Mouse (Mus musculus) CH12F3 (cell line): Measurements from ENCODE around the gene Dus1l.
"Not testable (repeated sequence)": the region's sequence is repeated elsewhere in the genome, so short reads cannot be mapped to it uniquely, and the experiment has no call there.

Experiments used
- in situ Hi-C: fragments of 300-500 bp; cut with MboI; formaldehyde crosslinking; loops from 2 replicates; pipeline ENCODE4 v1.14.3; 2020; ENCODE audit warnings: low sequenced_read_pairs

The Dus1l gene

DNA sequence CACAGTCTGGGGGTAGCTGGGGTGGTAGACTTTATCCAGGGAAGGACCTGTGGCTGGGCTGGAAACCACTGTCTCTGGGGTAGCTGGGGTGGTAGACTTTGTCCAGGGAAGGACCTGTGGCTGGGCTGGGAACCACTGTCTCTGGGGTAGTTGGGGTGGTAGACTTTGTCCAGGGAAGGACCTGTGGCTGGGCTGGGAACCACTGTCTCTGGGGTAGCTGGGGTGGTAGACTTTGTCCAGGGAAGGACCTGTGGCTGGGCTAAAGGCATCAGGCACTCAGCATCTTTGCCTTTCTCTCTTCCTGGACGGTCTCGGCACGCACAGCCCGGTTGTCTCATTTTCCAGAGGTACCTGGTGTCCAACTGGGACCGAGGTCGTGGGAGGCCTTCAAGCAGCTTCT, 14.8 kb downstream of the Dus1l start:
- in situ Hi-C loops, result not testable (repeated sequence)

DNA sequence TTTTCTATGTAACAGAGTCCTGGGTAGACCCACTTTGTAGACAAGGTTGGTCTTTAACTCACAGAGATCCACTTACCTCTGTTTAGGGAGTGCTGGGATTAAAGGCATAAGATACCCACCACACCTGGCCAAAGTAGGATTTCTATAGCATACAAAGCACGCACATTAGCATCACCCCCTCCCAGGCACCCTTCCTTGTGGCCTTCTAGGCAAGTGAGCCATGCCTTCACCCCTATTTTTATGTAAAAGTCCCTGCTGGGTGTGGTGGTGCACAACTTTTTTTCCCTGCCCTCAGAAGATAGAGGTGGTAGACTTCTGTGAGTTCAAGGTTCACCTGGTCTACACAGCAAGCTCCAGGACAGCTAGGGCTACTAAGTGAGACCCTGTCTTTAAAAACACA, 16.3 kb downstream of the Dus1l start:
- in situ Hi-C loops, result no loop called here

DNA sequence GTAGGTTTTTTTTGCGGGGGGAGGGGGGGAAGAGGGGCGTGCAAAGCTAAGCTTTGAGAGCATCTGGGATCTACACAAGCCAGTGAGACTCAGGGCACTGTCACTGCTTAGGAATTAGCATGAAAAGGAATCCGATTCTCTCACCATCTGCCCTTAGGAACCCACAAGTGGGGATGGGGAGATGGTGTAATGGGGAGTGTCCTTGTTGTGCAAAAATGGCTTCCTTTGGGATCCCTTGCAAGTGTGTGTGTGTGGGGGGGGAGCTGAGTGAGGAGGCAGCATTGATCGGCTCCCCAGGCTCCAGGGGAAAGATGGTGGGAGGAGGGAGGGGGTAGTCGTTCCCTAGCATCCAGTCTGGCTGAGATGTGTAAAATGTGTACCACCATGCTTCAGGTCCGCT, 19.1 kb downstream of the Dus1l start:
- in situ Hi-C loops, result no loop called here

DNA sequence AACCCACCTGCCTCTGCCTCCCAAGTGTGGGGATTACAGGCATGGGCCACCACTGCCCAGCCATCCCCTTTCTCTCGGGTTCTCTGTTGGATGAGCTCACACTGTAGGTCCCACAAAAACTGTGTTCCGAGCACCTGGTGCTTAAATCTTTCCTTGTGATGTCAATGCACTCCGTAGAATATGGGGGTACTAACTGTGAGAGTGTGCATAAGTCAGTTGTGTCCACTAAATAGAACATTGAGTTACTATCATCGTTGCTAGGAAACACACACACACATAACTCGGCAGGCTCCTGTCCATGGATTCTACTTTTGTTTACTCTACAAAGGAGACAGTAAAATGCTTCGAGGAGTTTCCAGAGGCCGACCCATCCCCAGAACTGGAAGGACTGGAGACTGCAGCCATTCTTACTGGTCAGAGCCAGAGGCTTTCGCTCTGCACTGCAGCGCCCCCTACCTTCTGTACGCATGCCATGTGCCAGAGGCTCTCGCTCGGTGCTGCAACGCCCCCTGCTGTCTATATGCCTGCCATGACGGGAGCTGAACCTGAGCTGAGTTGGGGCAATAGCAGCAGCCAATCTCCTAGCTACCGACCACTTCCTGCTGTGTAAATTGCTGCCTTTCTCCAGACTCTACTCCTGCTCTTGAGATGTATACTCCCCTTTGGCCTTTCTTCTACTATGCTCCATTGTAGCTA, 20.3 kb downstream of the Dus1l start:
- in situ Hi-C loops, result no loop called here

DNA sequence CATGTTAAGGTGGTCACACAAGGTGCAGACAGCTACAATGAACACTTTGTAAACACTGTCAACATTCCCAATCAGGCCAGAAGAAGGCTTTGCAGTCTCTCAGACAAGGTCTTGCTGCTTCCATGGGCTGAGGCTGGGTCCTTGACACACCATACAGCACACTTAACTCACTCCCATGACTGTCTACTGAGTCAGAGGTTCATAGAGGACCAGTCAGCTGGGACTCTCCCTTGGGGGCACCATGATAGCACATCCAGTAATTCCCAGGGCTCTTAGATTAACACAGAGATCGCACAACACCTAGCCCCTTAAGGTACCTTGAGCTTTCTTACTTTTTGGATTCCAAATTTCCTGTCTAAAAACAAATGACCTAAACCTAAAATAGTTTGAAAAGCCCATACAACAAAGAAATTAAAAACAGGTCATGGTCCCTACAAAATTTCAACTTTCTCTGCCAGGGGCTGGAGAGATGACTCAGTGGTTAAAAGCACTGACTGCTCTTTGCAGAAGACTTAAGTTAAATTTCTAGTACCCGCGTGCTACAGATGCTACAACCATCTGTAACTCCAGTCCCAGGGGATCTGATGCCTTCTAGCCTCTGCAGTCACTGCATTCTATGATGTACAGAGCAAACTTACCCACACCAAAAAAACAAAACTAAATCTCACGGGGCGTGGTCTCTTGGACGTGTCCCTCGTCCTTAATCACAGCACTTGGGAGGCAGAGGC, 22.6 kb downstream of the Dus1l start:
- in situ Hi-C loops, result no loop called here

DNA sequence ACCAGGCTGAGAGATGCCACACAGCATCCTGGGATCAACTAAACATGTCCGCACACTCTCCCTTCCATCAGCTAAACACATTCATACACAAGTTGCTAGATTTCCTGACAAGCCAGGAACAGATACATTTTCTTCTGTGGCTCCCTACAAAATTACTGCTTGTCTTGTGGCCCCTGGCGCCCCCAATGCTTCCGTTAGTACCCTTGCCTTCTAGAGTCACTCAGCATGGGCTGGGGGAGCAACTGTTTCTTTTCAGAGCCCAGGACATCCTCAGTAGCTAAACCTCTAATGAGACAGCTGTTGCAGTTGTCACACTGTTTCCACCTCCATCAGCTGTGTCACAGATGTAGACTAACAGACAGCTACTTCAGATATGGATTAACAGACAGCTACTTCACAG, 23.5 kb downstream of the Dus1l start:
- in situ Hi-C loops, result no loop called here

DNA sequence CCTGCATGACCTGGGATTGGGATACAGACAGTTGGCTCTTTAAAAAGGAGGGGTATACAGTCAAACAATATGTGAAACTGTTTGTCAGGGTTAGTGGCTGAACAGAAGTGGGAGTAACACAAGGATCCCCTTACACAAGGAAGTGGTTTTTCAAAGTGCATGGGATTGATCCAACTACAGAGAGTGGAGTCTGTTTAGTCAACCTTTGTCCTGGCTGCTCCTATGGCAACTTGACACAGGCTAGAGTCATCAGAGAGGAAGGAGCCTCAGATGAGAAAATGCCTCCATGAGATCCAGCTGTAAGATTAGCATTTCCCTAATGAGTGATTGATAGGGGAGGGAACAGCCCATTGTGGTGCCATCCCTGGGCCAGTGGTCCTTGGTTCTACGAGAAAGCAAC, 28.0 kb downstream of the Dus1l start:
- in situ Hi-C loops, result no loop called here

DNA sequence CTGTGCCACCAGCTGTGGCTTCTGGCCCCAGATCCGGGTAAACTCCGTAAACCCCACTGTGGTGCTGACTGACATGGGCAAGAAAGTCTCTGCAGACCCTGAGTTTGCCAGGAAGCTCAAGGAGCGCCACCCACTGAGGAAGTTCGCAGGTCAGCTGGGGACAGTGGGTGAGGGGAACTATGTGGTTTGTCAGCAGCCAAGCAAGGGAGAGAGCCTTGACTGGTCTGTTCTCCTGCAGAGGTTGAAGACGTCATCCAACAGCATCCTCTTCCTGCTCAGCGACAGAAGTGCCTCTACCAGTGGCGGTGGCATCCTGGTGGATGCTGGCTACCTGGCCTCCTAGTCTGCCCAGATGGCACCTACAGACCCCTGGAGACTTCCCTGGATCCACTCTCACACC, 29.2 kb downstream of the Dus1l start:
- in situ Hi-C loops, result not testable (repeated sequence)

DNA sequence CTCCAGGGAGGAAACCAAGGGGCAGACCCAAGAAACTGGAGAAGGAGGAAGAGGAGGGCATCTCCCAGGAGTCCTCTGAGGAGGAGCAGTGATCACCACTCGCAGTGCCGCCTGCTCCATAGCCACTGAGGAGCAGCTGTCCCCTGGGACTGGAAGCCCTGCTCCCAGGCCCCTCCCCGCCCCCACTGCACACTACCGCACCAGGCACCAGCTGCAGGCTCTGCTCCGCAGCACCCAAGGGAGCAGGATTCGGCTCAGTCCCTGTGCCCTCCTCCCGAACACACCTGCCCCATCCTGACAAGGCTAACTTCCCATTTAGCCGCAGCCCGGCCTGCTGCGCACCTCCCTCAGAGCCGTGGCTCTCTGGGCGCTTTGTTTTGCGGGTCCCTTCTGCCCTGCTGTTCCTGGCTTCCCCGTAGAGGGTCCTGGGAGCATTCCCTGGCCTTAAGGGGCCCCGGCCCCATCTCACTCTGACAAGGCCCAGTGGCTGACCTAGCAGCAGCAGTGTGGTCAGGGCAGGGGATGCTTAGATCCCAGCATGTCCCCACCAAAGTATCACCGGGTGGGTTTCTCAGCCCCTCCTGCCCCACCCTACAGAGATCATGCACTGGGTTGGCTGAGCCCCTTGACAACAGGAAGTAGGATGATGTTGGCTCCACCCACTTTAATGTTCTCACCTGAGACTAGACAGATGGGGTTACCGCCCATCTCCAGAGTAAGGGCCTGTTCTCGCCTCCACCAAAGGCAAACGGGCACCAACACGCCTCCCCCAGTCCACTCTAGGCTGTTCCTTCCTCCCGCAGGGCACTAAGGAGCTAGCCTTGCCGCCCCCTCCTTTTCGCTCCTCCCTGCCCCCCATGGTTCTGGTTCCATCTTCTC, 32.8 kb downstream of the Dus1l start:
- in situ Hi-C loops, result not testable (repeated sequence)

DNA sequence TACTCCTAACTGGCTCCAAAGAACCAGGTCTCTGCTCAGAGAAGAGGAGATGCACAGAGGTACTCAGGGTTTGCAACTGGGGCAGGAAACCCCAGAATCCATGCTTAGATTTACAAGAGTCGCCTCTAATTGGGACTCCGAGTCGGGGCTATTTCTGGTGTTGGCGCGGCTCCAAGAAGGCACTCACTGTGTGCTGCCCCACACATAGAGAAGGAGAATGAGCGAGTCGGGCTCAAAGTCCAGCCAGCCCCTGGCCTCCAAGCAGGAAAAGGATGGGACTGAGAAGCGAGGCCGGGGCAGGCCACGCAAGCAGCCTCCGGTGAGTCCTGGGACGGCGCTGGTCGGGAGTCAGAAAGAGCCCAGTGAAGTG, 33.5 kb downstream of the Dus1l start, which contains the start of gene Hmga1b:
Hmga1b (plus strand) TSS at position 123 of the 370 bp plus-strand sequence.
- in situ Hi-C loops, result not testable (repeated sequence)

DNA sequence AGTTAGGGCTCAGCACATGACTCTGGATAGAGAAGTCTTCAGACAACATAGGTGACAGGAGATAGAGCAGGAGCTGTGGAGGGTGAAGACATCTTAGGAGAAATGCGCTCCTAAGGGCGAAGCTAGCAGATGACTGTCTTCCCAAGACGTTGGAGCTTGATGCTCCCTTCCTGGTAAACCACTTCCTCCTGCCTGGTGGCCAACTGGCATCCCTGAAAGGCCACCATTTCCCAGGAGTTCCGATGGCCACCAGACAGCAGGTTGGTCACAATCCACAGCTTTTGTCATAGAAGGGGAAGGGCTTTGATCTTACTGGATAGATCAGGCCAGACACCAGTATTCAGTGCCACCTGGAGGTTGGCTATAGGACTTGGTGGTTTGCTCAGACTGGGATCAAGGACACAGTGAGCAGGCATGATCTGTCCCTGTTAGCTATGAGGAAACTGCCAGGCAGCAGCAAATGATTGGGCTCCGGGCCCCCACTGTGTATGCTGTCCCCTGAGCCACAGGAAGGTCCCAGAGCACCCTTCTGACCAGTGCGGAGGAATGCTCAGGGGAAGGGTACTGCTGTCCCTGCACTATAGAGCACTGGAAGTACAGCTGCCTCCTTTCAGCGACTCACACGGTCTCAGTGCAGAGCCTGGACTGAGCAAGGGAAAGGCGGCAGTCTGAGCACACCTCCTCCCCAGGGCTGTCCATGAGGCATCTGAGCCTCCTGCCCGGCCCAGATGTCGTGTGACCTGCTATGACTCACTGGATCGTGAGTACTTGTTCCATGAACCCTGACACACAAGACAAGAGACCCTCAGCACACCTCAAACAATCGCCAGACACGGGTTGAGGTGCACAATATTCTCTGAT, 34.2 kb downstream of the Dus1l start:
- in situ Hi-C loops, result no loop called here

DNA sequence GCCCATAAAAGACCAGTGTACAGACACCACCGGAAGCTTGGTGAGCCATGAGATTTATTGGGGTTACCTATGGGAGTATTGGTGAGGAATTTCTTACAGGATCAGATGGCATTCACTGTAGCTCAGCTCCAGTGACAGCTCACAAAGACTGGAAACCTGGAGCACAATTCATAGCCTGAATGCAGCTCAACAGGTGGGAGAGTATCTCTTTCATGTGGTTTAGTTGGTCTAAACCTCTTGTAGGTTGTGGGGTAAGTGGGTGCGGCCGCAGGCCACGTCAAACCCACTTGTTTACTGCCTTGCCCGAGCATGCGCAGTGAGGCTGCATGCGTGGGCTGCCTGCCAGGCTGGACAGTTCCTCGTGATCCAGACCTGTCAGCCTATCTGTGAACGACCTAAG, 36.0 kb downstream of the Dus1l start:
- in situ Hi-C loops, result no loop called here

DNA sequence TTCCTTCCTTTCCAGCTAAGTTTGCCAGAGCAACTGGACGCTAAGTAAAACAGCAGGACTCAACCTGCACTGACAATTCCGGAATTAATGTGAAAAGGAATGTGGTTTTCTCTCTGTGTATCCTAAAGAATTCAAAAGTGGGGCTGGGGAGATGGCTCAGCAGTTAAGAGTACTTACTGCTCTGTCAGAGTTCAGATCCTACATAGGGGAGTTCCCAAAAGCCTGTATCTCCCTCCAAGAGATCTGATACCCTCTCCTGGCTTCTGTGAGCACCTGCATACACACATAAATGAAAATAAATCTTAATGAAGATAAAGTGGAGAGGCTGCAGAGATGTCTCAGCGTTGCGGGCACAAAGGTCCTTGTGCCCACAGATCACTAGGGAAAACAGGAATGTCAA, 44.6 kb downstream of the Dus1l start:
- in situ Hi-C loops, result no loop called here

DNA sequence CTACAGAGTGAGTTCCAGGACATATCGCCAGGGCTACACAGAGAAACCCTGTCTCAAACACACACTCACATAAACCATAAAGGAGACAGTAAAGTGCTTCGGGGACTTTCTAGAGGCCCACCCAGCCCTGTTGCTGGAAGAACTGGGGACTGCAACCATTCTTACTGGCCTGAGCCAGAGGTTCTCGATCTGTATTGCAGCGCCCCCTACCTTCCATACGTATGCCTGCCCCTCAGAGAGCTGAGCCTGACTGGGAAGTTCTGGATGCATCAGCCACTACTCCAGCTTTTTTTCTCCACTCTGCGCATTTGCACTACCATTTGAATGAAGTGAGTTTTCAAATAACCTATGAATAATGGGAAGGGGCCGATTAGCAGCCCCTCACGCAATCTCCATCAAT, 46.8 kb downstream of the Dus1l start:
- in situ Hi-C loops, result no loop called here

DNA sequence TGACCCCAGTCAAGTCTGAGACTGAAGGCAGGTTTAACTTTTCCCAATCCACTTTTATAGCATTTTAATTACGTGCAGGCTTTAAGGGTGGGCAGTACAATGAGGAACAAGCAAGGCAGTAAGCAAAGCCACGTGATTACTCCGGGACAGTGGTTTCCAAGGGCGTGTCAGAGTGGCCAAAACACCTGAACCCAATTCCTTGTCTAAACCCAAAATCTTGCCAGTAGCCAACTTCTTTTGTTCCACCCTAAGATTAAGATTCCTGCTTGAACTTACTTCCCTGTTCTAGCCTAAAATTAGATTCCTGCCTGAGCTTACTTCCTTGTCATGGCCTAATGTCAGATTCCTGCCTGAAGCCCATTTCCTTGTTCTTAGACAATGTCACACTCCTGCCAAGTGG, 48.2 kb downstream of the Dus1l start:
- in situ Hi-C loops, result no loop called here

DNA sequence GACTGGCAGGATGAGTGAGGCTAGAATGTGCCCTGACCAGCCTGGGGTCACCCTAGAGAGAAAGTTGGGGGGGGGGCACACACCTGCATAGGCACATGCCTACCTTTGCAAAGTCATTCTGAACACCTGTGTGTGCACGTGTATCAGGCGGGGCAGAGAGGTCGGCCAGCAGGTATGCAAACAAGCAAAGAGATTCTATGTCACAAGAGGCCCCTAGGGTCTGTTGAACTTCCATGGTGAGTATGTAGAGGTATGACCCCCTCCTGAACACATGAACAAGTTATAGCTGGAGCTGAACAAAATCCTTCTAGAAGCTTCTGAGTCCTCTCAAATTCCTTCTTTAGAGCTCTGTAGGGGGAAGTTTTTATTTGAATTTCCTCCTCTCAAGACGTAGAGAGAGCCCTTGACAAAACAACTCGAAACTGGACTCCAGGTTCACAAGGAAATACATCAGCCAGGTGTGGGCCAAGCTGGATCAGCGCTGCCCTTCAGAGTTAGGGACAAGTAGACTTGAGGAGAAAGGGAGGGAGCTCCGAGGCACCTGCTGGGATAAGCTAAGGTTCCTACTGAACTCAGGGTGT, 52.0 kb downstream of the Dus1l start:
- in situ Hi-C loops, result no loop called here

DNA sequence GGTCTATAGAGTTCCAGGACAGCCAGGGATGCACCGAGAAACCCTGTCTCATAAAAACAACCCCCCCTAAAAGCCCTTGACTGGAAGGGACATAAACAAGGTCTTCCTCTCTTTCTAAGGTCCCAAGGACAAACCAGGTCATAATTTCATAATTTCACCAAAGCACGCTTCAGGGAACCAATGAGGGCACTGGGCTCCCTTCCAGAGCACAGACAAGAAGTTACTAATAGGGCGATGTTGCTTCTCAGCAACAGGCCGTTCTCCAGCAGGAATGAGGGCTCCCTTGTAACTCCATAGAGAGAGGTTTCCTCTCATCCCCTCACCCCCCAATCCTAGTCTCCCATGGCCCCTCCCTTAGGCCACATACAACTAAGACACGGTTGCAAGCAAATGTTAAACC, 55.2 kb downstream of the Dus1l start:
- in situ Hi-C loops, result no loop called here
